Mouse (Mus musculus): Measurements from ENCODE around the gene Naa25.

Gene Naa25

DNA sequence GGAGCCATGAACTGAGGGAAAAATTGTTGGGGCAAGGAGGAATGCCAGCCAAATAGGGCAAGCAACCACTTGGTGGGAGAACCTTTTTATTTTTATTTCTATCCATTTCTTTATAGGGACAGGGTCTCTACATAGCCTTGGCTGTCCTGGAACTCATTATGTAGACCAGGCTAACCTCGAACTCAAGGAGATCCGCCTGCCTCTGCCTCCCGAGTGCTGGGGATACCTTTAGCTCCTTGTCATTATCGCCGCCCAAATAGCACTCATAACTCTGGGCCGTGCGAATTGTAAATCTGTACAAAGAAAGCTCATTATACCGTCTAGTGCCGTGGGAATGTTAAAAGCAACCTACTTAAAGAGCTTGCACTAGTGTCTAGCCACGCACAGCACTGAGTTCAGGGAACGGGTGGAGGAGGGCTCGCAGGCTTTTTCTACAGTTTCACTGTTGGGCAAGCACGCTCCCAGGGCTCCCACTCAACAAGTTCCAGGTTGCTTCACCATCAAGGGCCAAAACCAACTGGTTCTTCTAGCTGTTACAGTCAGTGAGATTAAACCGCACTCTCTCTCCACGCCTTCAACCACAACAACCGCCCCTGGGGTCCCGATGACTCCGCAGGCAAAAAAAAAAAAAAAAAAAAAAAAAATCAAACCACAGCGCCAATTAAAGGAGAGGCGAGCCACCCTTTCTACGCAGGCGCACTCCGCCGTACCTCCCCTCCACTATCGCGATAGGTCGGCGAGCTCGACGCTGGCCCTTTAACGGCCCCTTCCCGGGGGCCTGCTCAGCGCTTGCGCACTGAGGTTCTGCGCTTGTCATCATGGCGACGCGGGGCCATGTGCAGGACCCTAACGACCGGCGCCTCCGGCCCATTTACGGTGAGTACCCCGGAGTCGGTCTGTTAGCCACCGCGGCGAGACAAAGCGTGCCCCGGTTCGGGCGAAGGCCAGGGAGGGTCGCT, at the start of gene Naa25:
TSS of gene Naa25 (plus strand) at position 750 of the 959 bp plus-strand sequence.
- DNase-seq (ENCODE audit: low spot score) = peak; percentile 98

DNA sequence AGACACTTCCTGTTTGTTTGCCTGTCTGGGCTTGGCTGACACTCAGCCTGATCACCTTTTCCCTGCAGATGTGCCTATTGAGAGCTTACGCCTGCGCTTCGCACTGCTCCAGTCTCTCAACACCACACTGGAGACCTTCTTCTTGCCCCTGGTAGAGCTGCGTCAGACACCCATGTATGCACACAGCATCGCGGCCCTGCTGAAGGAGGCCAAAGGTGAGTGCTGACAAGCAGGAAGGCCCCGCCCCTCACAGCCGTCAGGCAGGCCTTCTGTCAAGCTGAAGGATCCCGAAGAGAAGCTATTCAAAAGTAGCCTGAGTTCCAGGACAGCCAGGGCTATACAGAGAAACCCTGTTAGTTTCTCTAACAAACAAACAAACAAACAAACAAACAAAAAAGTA, 38.5 kb upstream of the Naa25 start:
- no peak for DNase-seq (ENCODE audit: low spot score)

DNA sequence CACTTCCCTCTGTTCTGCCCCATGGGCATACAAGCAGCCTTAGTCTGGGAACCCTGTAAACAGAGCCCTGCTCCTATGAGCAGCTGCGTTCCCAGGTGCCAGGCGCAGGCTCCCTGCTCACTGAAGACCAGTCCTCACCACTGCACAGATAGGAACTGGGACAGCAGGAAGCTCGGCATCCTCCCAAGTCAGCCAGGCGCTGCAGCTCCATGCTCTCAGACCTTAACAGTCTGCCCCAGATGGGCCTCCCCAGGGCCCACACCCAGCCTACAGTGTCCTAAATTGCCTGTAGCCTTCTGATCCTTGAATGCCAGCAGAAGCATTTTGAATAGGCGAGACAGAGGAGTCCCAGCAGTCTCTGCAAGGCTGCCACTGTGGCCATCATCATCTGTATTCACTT, 36.0 kb upstream of the Naa25 start:
- no peak for DNase-seq (ENCODE audit: low spot score)

DNA sequence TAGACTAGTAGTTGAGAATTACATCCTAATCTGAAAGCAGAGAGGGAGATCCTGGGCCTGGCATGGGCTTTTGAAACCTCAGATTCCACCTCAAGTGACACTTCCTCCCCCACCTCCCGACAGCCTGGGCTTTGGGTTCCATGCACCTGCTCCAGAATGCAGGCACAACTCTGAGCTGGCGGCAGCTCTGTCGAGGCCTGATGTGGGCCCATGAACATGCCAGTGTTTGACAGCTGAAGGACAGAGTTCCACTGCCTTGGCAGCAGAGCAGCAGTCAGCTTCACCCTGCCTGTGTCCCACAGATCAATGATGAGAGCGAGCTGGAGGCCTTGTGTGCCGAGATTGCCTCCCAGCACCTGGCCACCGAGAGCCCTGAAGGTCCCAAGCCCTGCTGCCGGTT, 34.3 kb upstream of the Naa25 start:
- DNase-seq (ENCODE audit: low spot score) = no peak

DNA sequence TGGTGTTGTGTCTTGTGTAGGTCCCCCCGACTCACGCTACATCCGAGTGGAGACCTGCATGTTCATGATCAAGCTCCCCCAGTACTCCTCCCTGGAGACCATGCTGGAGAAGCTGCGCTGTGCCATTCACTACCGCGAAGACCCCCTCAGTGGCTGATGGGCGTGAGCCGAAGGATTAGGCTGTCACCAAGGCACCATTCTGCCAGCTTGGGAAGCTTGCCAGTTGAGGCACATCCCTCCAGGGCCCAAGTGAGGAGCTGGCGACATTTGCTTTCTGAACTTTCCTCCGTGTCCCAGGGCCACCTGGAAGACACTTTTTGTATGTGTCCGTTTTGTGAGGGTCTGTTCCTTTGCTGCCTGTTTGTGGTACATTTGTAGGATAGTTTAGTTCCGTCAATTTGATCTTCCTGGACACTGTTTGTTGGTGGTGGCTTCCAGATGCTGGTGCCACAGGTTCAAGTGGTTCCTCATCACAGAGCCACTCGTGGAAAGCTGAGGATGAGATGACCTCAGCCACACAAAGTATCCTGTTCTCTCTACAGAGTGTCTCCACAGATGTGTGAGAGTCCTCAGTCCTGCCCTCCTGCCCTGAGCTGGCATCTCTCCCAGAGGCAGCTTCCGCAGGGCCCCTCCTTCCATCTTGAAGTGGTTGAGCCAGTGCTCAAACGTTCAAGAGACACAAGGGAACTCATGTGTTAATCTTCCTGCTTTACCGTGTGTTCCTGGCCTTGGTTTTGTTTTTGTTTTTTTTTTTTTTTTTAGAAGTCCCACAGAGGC, 31.1 kb upstream of the Naa25 start:
- DNase-seq (ENCODE audit: low spot score) = no peak

DNA sequence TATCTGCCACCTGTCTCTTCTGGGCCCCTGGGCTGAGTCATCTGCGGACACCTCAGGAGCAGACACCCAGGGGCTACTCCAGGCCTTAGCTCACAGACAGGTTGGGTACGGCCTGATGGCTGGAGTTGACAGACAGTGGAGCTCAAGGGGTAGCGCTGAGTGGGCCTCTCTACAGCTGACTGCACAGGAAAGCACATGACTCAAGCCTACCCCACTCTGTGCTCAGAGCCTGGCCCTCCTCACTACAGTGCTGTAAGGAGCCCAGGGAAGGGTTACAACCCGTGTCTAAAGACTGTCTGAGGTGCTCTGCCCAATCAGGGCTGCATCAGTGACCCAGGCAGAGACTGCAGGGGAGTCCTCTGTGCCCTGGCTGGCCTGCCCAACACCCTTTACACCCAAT, 30.5 kb upstream of the Naa25 start:
- DNase-seq (ENCODE audit: low spot score) = no peak

DNA sequence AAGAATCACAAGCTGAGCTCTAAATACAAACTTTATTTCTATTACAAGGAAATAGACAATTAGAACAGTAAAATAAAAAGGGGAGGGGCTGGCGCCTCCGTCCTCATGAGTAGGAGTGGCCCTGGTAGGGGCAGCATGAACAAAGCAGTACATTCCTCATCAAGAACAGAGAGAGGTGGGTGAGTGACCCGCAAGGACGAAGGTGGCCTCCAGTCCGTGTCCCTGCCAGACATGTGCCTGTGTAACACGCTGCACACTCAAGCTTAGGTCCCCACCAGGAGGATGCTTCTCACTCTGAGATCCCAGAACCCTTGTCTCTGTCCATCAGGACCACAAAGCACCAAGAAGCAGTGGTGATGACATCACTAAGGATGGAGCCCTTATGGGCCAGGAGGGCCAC, 26.0 kb upstream of the Naa25 start:
- no peak for DNase-seq (ENCODE audit: low spot score)

DNA sequence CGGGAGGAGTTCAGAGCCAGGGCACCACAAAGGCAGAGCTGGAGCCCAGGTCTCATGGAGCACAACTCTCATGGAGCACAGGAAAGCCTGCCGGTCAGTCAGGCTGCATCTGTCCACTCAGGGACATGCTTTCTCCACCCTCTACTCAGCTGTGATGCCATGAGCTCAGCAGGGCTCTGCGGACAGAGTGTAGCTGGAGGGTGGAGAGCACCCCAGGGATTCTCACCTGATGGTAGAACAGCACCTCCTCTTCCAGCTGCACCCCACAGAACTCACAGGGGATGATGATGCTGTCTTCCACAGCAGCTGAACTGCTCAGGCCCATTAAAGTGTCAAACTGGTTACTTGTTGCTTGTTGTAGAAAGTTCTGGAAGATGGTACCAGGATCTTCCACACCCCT, 22.9 kb upstream of the Naa25 start:
- DNase-seq (ENCODE audit: low spot score) = no peak

DNA sequence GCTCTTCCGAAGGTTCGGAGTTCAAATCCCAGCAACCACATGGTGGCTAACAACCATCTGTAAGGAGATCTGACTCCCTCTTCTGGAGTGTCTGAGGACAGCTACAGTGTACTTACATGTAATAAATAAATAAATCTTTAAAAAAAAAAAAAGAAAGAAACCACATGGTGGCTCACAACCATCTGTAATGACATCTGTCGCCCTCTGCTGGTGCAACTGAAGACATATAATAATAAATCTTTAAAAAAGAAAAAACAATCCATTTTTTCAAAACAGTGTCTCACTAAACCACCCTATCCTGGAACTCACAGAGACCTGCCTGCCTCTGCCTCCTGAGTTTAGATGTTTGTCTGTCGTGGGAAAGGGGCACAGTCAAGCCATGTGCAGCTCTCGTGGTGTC, 20.8 kb upstream of the Naa25 start:
- peak; percentile 46 for DNase-seq (ENCODE audit: low spot score)

DNA sequence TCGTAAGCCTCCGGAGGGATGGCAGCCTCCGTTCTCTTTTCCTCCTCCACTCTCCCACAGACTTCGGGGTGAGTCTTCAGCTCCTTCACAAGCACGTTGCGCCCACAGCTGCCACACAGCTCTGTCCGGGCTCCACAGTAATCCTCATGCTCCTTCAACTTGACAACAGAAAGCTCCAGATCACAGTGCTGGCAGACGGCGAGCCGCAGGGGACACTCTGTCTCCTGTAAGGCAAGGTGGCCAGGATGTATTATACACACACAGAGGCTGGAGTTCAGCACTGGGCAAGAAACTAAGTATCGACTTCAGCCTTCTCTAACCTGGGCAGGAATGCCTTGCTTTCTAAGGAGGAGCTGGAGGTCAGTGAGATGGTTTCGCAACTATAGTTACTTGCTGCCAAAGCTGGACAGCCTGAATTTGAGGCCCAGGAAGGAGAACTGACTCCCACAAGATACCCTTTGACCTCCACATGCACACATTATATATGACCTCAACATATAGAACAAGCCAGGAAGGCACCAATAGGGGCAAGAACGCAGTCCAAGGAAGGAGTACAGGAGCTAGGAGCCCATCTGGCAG, 19.0 kb upstream of the Naa25 start:
- no peak for DNase-seq (ENCODE audit: low spot score)

DNA sequence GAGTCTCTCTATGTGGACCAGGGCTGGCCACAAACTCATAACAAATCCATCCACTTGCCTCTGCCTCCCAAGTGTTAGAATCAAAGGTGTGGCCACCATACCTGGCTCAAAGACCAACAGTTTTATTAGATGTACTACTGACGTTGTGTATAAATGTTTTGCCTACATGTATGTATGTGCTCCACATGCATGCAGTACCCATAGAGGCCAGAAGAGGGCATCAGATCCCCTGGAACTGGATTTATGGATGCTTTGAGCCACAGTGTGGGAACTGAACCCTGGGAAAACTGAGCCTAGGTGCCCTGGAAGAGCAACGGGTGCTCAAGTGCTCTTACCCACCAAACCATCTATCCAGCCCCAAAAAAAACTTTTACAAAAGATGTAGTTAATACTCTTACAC, 17.0 kb upstream of the Naa25 start:
- no peak for DNase-seq (ENCODE audit: low spot score)

DNA sequence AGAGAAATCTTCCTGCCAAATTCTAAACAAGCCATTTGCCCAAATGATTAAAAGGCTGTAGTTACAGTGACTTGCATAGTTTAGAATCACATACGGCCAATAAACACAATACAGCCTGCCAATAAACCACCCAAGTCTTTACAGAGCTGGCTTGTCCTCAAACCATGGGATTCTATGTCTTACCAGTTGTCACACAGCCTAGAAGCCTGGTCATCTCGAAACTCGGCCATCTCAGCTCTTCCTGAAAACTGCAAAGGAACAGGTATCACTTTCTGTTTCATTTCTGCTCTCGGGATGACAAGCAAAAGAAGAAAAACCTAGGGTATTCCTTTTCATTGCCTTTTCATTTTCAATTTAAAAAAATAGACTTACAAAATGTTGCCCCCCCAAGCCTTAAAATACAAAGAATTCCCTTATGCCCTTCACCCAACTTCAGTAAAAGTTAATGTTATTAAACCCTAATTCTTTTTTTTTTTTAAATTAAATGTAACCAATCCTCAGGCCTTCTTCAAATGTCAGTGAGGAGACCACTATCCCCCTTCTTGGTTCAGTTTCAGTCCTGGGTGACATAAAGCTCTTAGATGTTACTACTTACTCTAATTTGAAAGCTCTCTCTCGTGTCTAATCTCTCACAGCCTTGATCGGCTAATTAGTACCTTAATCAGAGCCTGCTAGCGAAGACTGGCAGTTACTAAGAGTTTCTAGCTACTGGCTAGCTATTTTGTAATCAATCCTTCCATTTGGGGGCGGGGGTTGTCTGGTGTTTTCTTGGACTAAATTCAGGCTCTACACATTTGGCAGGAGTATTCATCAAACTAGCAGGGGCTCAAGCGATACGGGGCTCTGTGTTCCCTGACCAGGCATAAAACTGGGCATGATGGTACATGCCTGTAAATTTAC, 13.6 kb upstream of the Naa25 start:
- peak; percentile 41 for DNase-seq (ENCODE audit: low spot score)

DNA sequence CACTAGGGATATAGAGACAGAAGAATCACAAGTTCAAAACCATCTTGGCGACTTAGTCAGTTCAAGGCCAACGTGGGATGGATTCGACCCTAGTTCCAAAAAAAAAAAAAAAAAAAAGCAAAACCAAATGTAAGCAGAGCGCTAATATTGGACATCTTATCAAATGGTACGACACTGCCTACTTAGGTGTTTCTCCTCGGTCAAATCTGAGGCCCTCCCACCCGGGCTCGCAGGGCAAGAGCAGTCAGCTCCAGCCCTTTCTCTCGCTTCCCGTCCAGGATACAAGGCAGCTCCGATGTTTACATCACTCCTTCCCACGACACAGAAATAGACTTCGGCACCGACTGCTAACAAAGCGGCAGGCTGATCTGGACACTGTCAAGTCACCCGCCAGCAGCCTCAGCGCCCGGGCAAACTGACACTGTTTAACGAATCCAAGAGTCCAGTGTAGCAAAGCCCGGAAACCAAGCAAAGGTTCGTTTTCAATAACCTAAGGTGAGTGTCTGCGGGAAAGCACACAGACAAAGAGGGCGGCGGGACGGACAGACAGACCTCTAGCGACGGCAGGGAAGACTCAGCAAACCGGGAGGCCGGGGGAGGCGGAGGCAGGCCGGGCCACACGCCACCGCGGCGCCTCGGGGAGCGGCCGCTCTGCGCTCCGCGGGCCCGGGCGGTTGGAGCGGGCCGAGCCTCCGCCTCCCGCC, 12.8 kb upstream of the Naa25 start:
- peak; percentile 84 for DNase-seq (ENCODE audit: low spot score)

DNA sequence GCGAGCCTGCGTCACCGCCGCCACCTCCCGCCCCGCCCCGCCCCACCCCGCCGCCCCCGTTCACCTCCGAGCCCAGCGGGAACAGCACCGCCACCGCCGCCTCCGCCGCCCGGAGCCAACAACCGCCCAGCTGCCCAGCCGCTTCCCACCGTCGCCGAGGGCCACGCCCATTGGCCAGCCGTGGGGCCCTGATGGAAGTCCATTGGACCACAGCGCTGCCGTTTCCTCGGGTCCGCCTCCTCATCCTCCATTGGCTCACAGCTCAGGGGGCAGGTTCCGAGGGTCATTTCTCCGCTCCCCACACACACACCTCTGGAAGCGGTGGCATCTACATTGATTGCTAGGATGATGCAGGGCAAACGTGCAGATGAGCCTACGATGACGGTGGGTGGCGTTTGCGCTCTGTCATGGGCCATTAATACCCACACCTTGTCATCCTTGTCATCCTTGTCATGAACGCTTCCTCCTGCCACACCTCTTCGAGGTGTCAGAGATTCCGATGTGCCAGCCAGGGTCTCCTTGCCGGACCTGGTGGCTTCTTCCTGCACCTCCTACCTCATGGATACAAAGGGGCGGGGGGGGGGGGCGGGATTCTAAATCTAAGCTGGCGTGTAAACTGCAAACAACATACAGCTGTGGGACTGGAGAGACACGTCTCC, 12.1 kb upstream of the Naa25 start, which contains the start of gene Trafd1:
TSS of gene Trafd1 (minus strand) at position 172 of the 659 bp plus-strand sequence.
- peak; percentile 96 for DNase-seq (ENCODE audit: low spot score)

DNA sequence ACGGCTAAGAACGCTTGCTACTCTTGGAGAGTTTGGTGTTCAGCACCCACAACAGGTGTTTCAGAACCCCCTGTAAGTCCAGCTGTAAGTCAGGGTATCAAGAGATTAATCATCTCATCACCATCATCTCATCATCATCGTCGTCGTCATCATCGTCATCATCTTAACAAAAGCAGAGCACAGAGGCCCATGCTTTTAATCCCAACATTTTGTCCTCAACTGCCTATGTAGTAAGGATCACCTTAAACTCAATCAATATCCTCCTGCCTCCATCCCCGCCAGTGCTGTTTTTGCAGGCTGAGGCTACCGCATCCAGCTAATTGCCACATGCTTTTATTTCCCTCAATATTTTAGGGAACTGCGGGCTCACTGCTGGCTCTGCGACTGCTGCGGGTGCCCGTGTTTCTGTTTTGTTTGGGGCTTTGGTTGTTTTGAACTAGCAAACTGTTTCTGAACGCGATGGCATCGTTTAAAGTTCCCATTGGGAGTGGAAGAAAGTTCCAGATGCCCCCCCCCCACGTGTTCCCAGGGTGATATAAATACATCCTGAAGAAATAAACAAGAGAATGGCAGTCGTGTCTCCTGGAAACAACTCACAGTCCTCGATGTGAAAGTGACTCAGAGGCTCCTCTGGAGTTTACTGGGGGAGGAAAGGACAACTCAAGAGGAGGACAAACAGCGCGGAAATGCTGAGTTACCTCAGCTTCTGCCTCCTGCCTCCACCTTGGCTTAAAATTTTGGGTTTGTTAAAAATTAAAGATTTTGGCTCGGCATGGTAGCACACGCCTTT, 11.4 kb upstream of the Naa25 start:
- DNase-seq (ENCODE audit: low spot score) = peak; percentile 65

DNA sequence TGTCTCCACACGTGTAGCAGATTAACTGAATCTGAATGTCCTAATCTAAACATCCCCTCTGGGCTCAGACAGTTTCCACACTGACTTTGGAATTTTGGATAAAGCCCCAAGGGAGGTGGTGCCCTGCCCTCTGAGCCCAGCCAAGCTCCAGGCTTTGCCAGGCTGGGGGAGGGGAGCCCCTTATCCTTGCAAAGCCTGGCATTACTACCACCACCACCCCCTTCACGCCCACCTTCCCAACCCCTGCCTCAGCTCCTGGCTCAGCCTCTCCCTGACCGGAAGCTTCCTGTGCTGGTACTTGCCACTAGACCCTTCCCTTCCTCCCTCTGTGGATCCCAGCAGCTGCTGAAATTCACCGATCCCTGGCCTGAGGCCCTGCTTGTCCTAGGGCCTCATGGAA, 10.6 kb upstream of the Naa25 start:
- no peak for DNase-seq (ENCODE audit: low spot score)

DNA sequence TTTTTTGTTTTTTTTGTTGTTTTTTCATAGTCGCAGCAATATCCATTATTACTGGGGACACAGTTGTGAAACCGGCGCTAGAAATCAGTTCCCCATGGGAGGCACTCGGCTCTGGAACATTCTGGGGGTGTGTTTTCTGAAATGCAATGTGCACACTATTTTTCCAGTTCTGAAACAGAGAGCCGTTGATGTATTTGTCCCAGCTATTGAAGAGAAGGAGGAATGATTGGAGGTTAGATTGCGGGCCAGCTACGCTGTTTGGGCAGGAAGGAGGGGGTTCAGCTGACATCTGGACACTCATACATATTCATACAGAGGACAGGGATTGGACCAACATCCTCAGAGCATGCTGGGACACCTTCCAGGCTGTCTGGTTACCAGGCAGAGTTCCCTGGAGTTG, 8.6 kb upstream of the Naa25 start:
- DNase-seq (ENCODE audit: low spot score) = no peak

DNA sequence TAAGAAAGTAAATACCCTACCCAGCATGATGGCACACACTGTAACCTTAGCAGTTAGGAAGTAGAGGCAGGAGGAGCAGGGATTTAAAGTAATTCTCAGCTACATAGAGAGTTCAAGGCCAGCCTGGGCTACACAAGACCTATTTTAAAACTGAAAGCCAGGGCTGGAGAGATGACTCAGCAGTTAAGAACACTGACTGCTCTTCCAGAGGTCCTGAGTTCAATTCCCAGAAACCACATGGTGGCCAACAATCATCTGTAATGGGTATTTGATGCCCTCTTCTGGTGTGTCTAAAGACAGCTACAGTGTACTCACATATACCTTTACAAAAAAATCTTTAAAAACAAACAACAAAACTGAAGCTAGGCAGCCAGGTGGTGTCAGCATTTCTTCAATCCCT, 8.0 kb upstream of the Naa25 start:
- DNase-seq (ENCODE audit: low spot score) = no peak

DNA sequence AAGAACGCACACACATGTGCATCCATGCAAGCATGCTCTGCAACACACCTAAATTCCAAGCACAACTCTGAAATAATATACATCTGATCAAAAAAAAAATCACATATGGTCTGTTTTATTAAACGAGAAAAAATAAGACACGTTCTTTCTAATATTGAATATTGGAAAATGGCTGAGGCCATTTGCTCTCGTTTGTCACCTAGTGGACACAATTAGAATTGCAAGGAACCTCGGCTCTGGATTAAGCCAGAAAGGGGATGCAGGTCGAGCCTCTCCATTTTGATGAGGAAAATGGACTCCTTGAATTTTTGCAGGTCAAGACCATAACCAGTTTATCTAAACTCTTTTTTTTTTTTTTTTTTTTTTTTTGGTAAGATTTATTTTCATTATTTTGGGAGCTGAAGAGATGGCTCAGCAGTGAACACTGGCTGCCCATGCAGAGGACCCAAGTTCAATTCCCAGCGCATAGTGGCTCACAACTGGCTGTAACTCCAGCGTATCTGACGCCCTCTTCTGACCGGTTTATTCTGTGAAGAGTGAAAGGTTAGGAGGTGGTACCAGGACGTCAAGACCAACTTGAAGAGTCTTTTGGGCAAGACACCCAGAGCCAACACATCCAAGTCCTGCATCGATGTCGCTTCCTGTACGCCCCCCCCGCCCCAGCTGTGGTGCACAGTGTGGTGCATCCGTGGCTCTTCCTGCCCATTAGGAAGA, 4.9 kb upstream of the Naa25 start:
- peak; percentile 68 for DNase-seq (ENCODE audit: low spot score)
